Mouse (Mus musculus) ES-Bruce4 (cell line): ENCODE data around the gene Ntn1. TPM values are rescaled to one million over a fixed set of nuclear protein-coding genes. Genes with fewer than 3 reads are reported as not detected.

ENCODE experiments used
- H3K27ac ChIP-seq: 2 replicates; pipeline ENCODE4 v1.5.1; 2012; ENCODE audit warnings: low read length, inconsistent platforms; ENCODE audit not compliant: insufficient read depth
- H3K27me3 ChIP-seq: 2 replicates; pipeline ENCODE4 v1.6.1; 2012; ENCODE audit warnings: mild to moderate bottlenecking, low read length, inconsistent platforms; ENCODE audit not compliant: control insufficient read depth, poor library complexity, insufficient read depth, severe bottlenecking
- H3K36me3 ChIP-seq: 2 replicates; pipeline ENCODE4 v1.6.1; 2012; ENCODE audit warnings: inconsistent platforms, mild to moderate bottlenecking, low read length, moderate library complexity; ENCODE audit not compliant: control insufficient read depth, poor library complexity, insufficient read depth, severe bottlenecking
- H3K4me1 ChIP-seq: one replicate; pipeline ENCODE4 v1.8.1; 2011; ENCODE audit warnings: low read length; ENCODE audit not compliant: control insufficient read depth, insufficient read depth
- H3K4me3 ChIP-seq: 2 replicates; pipeline ENCODE4 v1.5.1; 2011; ENCODE audit warnings: low read depth, mild to moderate bottlenecking, low read length
- H3K9ac ChIP-seq: 2 replicates; pipeline ENCODE4 v1.6.1; 2012; ENCODE audit warnings: low read depth, mild to moderate bottlenecking, inconsistent platforms; ENCODE audit not compliant: poor library complexity, severe bottlenecking
- H3K9me3 ChIP-seq: replicated peaks from 2 replicates; pipeline ENCODE4 v1.6.1; 2012; ENCODE audit warnings: mild to moderate bottlenecking, low read length, inconsistent platforms; ENCODE audit not compliant: control insufficient read depth, poor library complexity, insufficient read depth, severe bottlenecking
- CTCF ChIP-seq: IDR thresholded peaks from one replicate; pipeline ENCODE4 v1.8.1; 2011; ENCODE audit warnings: low read depth, low read length
- EP300 ChIP-seq: IDR thresholded peaks from 2 replicates; pipeline ENCODE4 v1.6.1; 2011; ENCODE audit warnings: low read depth, low read length; ENCODE audit not compliant: insufficient read depth
- POLR2A ChIP-seq: IDR thresholded peaks from one replicate; pipeline ENCODE4 v1.8.1; 2011; ENCODE audit warnings: low read length; ENCODE audit not compliant: insufficient read depth
- polyA plus RNA-seq: library from polyadenylated mRNA; stranded (reverse); fragments of >200 nt; gene quantifications from 2 replicates; pipeline ENCODE4 v1.2.4, GENCODE M21; 2011; ENCODE audit warnings: low read depth; ENCODE audit not compliant: missing spikeins, insufficient read depth, insufficient read length

Ntn1 gene
- polyA plus RNA-seq, 1 experiment: 22.3 TPM

DNA sequence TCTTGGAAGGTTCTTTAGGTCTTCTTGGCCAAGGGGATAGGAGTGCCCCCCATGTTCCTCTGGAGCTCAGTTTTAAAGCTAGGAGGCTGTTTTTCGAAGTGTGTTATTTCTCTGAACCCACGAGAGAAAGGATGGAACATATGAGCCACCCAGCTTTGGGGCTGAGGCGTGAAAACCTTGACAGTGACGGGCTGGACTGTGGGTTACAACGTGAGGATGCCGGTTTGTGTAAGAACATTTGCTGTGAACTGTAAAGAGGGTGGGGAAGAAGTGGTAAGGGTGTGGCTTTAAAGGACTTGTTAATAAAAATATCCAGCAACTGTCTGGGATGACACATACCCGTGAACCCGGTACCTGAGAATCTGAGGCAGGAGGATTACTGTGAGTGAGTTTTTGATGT is 41.7 kb upstream of the Ntn1 start:
- H3K4me1 ChIP-seq: no peaks in the 10 kb centered on the region
- no peaks in the 10 kb centered on the region for H3K36me3 ChIP-seq
- H3K27ac ChIP-seq: no peak overlapping the region
- no peak overlapping the region for H3K9ac ChIP-seq
- no peaks in the 10 kb centered on the region for H3K9me3 ChIP-seq
- peaks cover 2% of the 10 kb centered on the region for H3K27me3 ChIP-seq
- TF ChIP-seq CTCF: no peak
- TF ChIP-seq EP300: no peak
- TF ChIP-seq POLR2A: no peak
- no peak overlapping the region for H3K4me3 ChIP-seq

DNA sequence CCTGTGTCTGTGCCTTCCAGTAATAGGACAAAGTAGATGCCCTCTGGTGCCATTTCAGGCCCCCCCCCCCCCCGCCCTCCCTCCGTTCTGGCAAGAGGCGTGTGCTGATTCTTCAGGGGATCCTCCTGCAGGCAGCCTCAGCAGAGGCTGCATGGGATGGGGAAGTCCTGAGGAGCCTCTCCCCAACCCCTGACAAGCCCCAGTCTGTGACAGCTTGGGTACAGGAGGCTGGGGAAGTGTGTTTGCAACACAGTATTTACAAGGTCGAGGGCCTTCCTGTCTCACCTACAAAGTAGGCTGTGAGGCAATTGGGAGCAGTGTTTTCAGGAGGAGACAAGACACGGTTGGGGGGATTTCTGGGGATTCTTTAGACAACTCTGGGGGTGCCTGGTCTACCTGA is 40.3 kb upstream of the Ntn1 start:
- Histone ChIP-seq H3K9me3 (no peaks in the 10 kb centered on the region), H3K27ac (no peak overlapping the region), H3K9ac (no peak overlapping the region), H3K4me1 (no peaks in the 10 kb centered on the region), H3K27me3 (peaks cover 2% of the 10 kb centered on the region), H3K4me3 (no peak overlapping the region), H3K36me3 (no peaks in the 10 kb centered on the region)
- TF ChIP-seq POLR2A (no peak), CTCF (no peak)

DNA sequence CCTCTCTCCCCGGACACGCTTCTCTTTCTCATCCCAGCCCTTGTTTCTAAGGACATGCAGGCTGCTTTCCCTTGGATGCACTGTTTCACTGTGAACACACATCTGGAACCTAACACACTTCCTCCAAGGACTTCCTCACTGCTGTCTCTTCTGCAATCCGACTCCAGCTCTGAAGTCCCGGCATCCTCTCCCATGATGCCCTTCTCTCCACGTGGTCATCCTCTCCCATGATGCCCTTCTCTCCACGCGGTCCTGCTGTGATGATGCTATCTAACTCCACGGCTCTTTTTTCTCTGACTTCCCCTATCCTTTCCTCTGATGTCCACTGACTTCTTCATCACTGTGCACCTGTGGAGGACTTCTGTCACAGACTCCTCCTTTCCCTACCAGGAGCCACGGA is 39.5 kb upstream of the Ntn1 start:
- Histone ChIP-seq H3K9ac (no peak overlapping the region), H3K27ac (no peak overlapping the region), H3K9me3 (no peaks in the 10 kb centered on the region), H3K4me3 (no peak overlapping the region), H3K27me3 (peaks cover 2% of the 10 kb centered on the region), H3K36me3 (no peaks in the 10 kb centered on the region), H3K4me1 (no peaks in the 10 kb centered on the region)
- no peak for TF ChIP-seq POLR2A
- TF ChIP-seq CTCF: no peak
- TF ChIP-seq EP300: no peak

DNA sequence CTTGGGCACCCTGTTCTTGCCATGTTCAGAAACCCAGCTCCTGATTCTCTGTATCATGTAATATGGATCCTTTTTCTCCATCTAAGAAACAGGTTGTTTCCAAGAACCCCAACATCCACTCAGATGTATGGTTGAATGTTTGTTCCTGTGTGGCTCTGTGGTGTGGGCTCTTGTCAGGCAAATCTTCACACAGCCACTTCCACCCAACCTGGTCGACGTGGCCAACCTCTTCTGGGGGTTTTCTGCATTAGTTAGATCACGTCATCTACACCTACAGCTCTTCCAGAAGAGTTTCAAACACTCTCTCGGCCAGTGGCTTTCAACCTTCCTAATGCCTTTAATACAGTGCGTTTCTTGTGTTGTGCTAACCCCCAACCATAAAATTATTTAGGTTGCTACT is 35.8 kb upstream of the Ntn1 start:
- H3K9me3 ChIP-seq: no peaks in the 10 kb centered on the region
- H3K4me1 ChIP-seq: no peaks in the 10 kb centered on the region
- no peaks in the 10 kb centered on the region for H3K36me3 ChIP-seq
- H3K9ac ChIP-seq: no peak overlapping the region
- TF ChIP-seq CTCF: no peak
- TF ChIP-seq POLR2A: no peak
- TF ChIP-seq EP300: no peak
- H3K4me3 ChIP-seq: no peak overlapping the region
- no peak overlapping the region for H3K27ac ChIP-seq
- peaks cover 2% of the 10 kb centered on the region for H3K27me3 ChIP-seq

GRCm38 (mm10) chr11:68435601-68436000 is 35.0 kb upstream of the Ntn1 start:
- H3K36me3 ChIP-seq: no peaks in the 10 kb centered on the region
- H3K27me3 ChIP-seq: no peaks in the 10 kb centered on the region; the same call in 1 of the 2 replicates
- H3K9ac ChIP-seq: no peak overlapping the region
- no peak for TF ChIP-seq CTCF
- TF ChIP-seq EP300: no peak
- TF ChIP-seq POLR2A: no peak
- no peak overlapping the region for H3K4me3 ChIP-seq
- H3K27ac ChIP-seq: no peak overlapping the region
- H3K9me3 ChIP-seq: no peaks in the 10 kb centered on the region
- H3K4me1 ChIP-seq: no peaks in the 10 kb centered on the region

DNA sequence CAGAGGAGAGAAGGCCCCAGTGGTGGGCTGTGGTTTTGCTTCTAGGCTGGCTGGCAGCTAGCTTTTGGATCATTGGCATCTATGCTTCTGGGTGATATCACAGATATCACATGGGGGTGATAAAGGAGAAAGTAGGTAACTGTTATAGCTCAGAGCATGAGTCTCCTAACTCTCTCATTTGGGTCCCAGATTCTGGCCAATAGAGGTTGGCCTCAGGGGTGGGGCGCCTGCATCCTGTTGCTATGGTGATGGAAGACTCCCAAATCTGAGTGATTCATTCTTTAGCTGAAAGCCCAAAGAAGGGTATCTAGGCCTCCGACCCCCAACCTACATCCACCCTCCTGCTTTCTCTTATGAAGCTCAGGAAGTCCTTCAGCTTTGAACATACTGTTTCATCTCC is 34.1 kb upstream of the Ntn1 start:
- H3K4me3 ChIP-seq: no peak overlapping the region
- TF ChIP-seq POLR2A (no peak), CTCF (no peak), EP300 (no peak)
- H3K36me3 ChIP-seq: no peaks in the 10 kb centered on the region
- no peak overlapping the region for H3K27ac ChIP-seq
- H3K27me3 ChIP-seq: no peaks in the 10 kb centered on the region; the same call in 1 of the 2 replicates
- H3K9me3 ChIP-seq: no peaks in the 10 kb centered on the region
- no peaks in the 10 kb centered on the region for H3K4me1 ChIP-seq
- H3K9ac ChIP-seq: no peak overlapping the region
